Mouse (Mus musculus): ENCODE measurements at regions not wholly inside any gene's neighbourhood (a gene's known extent, or its start where the extent isn't known, plus 50 kb on each side); places are given as distances from the start of the nearest gene placed in this dataset.
A peak's percentile ranks its signal among the peaks of the same experiment; 100 is the strongest.

DNA sequence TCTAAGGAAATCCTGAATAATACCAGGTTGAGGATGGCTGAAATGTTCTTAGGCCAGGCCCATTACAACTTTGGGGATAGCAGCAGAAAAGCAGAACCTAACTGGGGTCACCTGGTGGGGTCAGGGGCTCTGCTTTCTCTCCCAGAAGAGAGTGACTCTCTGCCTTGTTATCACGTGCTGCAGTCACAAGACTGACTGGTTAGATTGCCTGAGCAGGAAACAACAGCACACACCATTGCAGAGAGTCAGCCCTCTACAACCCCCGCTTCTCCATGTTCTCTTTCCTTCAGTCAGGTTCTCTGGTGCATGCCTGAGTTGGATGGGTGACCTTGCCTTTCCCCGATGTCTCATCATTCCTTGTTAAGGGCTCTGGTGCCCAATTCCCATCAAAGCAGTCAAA, 91.2 kb upstream of the Hsd17b12 start:
- no peak for DNase-seq

DNA sequence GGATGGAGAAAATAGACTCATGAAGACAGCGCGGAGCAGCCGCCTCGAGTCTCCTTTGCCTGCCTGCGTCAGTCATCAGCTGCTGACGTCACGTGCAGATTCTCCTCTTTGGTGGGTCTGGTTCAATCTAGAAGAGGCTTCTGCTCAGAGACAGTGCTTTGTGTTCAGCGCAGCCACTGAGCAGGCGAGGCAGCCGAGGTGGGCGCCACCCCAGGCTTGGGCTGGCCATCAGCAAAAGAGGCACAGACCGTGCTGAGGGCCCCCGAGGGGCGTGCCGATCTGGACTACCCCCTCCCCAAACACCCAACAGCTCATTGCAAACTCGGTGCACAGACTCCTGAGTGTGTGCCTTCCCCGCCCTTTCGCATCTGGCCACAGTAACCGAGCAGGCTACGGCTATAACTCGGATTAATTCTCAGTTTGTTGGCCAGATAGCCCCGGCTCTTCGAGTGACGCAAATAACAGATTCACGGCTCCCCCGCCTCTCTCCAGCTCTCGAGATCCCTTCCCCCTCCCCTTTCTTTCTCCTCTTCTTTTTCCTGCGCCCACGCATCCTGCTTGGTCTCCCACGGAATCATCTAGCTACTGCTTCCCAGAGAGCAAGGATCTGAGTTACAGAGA, 89.2 kb upstream of the Hsd17b12 start:
- DNase-seq = peak; percentile 84 to 87

DNA sequence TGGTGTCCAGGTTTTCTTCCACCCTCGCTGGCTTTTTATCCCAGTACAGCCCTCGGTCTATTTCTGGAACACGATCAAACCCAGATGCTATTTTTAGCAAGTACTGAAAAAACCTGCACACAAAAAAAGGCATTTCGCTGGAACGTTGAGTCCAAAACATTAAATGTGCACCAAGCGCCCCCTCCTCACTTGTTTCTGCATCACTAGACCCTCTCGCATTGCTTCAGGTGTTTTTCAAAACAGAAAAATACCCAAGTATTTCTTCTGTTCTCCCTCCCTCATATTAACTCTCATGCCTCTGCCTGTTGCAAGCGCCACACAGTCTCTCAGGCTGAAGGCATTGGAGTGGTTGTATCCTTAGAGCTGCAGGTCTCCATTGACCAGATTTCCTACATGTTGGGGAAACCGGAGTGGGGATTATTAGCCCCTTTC, 88.4 kb upstream of the Hsd17b12 start:
- peak; percentile 30 to 57 for DNase-seq

DNA sequence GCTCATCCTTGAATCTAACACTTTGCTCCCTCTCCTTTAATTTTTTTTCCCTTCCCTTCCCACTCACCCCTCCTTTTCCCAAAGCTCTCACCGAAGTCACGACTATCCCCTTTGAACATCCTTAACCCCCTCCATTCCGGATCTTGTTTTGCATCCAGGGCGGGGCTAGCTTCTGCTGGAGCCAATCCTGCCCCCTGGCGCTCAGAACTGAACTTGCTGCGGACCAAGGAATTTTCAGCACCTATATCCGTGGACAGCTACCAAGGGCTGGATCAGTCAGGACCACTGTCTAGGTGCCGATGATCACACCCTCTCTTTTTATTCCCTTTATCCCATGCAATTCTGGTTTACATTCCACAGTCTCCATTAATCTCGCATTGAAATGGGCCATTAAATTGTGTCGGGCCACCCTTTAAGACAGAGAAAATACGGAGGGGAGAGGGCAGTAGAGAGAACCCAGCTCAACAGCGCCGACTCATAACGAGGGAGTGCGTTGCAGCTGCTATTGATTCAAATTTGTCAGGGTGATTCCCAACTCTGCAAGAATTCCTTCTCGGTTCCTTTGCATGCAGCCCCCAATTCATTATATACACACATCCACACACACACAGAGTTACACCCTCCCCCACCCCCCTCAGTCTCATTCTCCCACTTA, 87.7 kb upstream of the Hsd17b12 start:
- peak; percentile 89 to 91 for DNase-seq

DNA sequence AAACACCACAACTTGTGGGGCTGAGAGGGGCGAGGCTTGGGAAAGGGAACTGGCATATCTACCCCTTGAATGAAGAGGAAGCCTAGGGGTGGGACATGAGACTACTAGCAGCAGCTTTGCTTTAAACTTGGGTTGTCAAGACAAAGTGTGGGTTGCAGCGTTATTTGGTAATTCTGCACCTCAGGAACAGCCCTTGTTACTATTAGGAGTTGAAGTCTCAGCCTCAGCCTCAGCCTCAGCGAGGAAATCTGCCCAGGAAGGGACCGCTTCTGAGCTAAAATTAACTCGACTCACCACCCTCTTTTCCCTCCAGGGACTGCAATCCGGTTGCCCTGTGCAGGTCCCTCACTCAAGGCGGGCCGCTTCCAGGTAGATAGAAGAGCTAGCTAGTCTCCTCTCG, 86.4 kb upstream of the Hsd17b12 start:
- DNase-seq = peak in 1 of 2 experiments; percentile 11

DNA sequence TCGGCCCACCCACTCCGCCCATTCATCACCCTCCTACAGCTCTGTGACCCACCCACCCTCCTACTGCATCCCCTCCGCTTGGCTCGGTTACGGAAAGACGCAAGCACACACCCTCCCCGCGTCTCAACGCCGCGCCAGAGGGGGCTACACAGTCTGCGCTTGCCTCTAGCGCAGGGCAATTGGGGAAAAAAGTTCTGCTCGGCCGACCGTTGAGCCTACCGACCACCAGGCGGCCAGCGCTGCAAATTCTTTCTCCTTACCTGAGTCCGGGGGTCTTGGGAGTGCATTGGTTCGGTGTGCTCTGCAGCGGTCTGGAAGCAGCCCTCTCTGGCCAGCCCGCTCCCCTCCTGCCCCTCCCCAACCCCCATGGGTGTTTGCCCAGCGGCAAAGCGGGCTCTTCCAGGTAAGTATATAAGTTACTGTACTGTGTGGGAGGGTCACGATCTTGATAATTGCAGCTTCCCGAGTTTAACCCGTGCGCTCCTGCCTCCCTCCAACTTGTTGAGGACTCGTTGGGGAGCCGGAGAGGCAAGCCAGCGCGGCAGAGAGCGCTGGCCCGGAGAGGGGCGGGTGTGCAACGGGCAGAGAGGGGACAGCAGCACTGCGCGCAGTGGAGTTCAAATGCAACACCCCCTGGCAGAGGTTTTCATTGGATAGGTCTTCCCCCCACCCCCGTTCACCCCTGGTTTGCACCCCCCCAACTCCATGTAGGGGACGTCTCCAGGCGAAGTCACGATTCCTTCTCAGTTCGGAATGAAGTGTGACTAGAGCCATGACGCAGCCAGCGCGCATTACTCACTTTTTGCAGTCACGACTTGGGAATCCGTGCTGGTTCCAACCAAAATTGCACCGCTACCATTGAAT, 85.5 kb upstream of the Hsd17b12 start:
- DNase-seq = peak; percentile 21 to 37

DNA sequence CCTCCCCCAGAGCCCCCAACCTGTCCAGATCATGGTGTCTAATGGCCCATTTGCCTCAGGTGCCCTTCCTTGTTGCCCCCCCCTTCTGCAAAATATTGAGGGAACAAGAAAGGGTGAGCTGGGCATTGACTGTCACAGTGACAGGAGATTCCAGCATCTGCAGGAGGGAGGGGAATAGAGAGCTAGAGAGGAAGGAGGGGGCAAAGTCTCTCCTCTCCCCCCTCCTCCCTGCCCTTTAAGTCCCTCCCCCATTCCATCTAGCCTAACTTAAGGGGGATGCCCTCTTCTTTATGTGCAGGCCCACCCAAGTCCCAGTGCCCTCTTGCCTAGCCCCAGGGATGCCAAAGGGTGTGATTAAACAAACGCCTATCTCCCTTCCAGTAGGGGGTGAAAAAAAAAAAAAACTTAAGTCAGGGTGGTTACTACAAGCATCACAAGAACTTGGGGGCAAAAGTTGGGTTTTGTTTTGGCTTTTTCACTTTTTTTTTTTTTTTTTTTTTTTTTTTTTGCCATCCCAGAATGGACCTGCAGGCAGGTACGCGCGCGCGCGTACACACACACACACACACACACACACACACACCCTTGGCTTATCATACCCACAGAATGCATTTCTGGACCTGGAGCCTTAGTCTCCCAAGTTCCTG, 84.8 kb upstream of the Hsd17b12 start:
- DNase-seq = peak in 1 of 2 experiments; percentile 16

DNA sequence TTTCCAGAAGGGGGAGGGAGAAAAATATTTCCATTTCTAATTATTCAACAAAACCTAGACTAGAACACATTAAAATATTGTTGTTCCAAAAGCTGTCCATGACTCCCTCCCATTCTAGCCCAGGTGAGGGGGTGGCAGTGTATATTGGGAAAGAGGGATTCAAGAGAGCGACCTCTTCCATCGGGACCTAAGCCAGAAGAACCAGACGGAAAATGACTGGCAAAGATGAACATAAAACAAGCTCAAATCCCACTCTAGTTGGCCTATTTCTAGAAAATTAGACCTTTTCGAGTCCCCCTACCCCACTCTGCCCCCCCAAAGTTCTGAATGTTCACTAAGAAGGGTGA, 84.3 kb upstream of the Hsd17b12 start:
- DNase-seq = peak; percentile 40 to 49

DNA sequence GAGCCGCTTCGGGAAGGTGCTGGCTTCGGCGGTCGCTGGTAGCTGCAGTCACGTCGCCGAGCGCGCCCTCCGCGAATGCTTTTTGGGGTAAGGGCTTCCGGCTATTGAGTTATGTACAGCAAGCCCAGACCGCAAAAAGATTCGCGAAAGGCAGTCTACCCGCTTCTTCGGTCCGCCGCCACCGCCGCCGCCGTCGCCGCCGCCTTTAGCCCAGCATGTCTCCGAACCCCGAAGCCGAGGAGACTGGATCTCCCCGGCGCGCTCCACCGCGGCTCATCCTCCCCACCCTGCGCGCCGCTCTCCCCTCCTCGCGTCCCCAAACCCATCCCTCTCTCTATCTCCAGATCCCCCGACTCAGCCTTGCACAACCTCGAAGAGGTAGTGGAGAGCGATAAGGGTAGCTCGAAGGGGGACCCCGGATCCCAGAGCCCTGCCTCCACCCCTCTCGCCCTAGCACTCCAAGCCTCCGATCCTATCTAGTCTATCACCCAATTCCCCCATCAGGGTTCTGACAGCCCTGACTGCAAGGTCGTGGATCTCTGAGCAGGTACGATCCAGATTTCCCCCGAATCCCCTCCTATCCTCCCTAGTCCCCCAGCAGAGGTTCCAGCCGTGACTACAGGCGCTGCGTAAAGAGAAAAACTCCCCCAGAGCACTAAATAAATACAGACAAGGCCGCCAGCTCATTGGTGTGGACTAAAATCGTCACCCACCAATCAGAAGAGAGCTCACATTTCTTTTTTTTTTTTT, 83.7 kb upstream of the Hsd17b12 start:
- peak; percentile 56 to 59 for DNase-seq

DNA sequence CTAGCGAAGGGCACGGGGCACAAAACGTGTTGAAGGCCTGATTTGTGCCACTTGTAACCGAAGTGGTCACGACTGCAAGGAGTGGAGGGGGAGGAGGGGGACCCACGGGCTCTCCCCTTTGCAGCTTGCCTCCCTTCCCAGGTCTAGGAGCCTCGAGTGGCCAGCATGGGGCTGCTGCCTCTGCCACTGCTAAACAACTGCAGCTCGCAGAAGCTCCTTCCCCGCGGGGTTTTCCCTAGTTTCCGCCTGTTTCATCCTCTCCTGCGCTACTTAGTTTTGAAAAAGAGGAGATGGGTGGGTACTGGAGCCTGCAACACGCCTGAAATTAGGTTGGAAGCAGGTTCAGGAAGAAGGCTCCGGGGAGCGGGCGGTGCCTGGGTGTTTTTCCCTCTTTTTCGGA, 82.6 kb upstream of the Hsd17b12 start:
- peak in 1 of 2 experiments; percentile 23 for DNase-seq

DNA sequence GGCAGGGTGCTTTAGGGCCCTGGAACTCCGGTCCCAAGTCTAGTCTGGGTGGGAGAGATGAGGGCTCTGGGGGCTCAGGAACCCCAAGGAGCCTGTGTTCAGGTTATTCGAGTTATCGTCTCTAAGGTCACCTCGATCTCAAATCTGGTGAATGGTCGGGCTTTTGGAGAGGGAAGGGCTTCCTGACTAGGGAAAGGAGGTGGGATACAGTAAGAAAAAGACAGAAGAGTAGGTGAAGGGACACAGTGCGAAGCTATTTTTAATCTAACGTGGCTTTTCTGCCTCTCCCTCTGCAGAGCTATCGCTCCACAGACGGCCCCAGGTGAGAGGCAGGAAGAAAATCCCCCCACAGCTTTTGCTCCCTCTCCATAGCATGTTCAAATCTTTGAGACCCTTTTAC, 81.8 kb upstream of the Hsd17b12 start:
- DNase-seq = no peak

DNA sequence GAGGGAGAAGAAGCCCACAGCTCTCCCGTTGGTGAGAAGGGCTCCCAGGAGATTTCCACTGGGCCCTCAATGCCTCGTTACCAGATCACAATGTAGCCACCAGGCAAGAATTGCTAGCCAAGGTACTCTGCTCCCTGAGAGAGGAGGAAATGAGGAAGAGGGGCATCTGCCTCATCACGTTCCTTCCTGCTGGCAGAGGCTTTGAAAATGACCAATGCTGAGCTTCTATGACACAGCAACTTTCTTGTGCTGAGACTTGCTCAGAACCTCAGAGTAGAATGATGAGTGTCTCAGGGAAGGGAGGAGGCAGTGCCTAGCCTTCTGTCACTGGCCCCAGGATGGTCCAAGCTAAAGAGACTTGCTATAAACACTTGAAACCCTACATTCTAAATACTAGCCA, 78.7 kb upstream of the Hsd17b12 start:
- DNase-seq = no peak

DNA sequence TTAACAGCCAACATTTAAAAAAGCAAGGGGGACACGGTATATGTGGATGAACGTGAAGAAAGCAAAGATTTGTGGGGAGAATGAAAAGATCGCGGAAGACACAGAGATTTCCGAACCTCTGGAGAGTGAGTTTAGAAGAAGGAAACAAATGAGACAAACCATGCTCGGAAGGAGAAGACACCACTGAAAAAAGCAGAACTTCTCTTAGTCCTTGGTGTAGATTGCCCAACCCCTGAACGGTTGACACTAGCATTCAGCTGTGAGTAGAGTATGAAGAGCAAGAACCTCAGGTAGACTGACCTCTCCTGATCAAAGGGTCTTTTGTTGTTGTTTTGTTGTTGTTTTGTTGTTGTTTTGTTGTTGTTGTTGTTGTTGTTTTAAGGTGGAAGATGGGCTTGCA, 75.8 kb upstream of the Hsd17b12 start:
- no peak for DNase-seq

DNA sequence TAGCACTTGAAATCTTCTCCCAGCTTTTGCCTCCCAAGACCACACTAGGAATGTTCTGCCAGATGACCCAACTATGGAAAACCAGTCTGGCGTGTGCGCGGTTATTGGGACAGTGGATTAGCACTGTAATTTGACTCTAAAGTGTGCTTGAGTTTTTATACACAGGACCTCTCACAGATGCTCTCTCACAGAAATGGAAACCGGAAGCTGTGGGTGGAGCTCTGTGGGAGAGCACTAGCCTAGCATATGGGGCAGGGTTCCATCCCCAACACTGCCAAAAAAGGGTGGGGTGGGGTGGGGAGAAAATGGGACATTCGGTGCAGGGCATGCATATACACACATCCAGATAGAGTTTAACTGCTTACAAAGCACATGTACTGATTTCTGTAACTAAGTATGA, 61.7 kb upstream of the Hsd17b12 start:
- no peak for DNase-seq

DNA sequence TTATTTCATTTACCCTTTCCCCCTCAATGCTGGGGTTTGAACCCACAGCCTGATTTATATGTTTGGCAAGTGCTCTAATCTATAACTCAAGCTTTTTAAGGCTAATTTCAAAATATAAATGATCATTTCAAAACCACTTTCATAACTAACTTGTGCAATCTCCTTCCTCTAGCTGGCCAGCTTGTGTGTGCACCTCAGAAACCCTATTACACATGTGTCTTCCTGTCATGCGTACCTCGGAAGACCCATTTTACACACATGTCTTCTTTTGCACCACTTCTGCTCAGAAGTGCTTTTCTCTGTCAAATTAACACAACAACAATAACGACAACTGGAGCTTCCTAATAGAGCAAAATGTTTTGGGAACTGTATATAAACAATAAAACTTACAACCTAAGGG, 59.7 kb upstream of the Hsd17b12 start:
- no peak for DNase-seq

DNA sequence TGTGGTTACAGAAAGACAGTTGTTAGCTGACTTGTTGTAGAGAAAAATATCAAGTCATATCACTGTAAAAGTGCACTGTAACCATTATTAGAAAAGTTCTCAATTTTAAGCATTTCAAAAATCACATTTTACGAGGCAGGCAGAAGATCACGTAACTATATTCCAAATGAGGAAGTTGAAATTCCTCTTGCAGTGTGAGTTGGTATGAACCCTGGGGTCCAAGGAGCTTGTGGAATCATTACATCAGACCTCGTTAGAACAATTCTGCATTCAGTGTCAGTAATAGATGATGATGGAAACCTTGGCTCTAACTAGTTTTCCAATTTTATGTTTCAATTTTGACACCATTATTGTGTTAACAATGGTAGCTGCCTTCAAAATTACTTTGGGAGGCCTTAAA, 57.7 kb upstream of the Hsd17b12 start:
- no peak for DNase-seq

Measured in cerebellum, postnatal 10 days (tissue).